Mouse (Mus musculus): Measurements from ENCODE around the gene B3gat3. TPM values are rescaled to one million over a fixed set of nuclear protein-coding genes. Genes with fewer than 3 reads are reported as not detected.
"Not testable (repeated sequence)": the region's sequence is repeated elsewhere in the genome, so short reads cannot be mapped to it uniquely, and the experiment has no call there.

Gene B3gat3
- polyA plus RNA-seq, 1 experiment from 2014 or later = 37.2 TPM

DNA sequence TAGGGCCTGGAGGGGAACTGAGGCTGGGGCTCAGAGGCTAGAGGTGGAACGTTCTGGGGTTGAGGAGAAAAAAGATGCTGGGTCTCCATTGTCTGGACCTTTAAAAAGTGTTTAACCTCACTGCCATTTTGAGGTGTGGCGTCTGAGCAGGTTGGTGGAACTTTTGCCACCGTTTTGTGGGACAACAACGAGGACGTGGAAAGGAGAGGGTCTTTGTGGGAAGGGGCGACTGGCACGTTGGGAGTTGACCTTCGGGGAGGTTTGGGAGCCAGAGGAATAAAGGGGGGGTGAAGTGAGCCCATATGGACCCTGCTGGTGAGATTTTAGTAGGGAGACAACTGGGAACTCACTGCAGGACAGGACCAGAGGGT, 47.2 kb downstream of the B3gat3 start:
- Histone ChIP-seq H3K4me1 (ENCODE audit: control insufficient read depth, insufficient read depth, low read length) (peaks cover 6% of the 10 kb centered on the region; the same call in 1 of the 2 replicates), H3K4me3 (ENCODE audit: low read depth, low read length) (peak overlapping the region; percentile 55), H3K27ac (replicated peaks; ENCODE audit: low read depth, low read length) (peak overlapping the region; percentile 73), H3K4me2 (ENCODE audit: low read depth, severe bottlenecking) (peak overlapping the region; percentile 86), H3K27me3 (ENCODE audit: control insufficient read depth, insufficient read depth, low read length) (no peaks in the 10 kb centered on the region), H3K9me3 (ENCODE audit: control insufficient read depth, low read length) (no peaks in the 10 kb centered on the region), H3K9ac (ENCODE audit: low read length) (peak overlapping the region; percentile 87), H3K36me3 (ENCODE audit: control insufficient read depth, insufficient read depth, low read length) (peaks cover 41% of the 10 kb centered on the region)
- 0% methylated on average over 8 of the region's 8 CpGs for WGBS
- DNase-seq (ENCODE audit: low spot score) (no peak), ATAC-seq (ENCODE audit: insufficient number of reproducible peaks, low FRiP score, low TSS enrichment, low read depth) (no peak)

DNA sequence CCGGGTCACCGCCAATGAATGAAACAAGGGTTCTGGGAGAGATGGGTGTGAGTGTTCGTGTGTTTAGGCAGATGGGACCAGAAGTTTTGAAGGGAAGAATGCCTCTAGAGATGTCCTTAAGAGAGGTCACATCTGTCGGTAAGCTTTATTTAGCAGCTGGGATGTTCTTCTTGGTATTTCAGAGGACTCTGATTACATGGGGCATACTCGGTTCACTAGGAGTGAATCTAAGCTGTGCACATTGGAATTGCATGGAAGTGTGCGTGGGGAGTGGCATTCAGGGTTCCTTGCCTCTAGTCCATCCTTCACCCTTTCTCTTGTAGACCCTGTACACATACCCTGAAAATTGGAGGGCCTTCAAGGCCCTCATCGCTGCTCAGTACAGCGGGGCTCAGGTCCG, 47.7 kb downstream of the B3gat3 start:
- Histone ChIP-seq H3K36me3 (ENCODE audit: control insufficient read depth, insufficient read depth, low read length) (peaks cover 38% of the 10 kb centered on the region), H3K27me3 (ENCODE audit: control insufficient read depth, insufficient read depth, low read length) (no peaks in the 10 kb centered on the region), H3K9me3 (ENCODE audit: control insufficient read depth, low read length) (no peaks in the 10 kb centered on the region), H3K9ac (ENCODE audit: low read length) (peak overlapping the region; percentile 87), H3K4me1 (ENCODE audit: control insufficient read depth, insufficient read depth, low read length) (peaks cover 6% of the 10 kb centered on the region; the same call in 1 of the 2 replicates), H3K27ac (replicated peaks; ENCODE audit: low read depth, low read length) (peak overlapping the region; percentile 22; the same call in 1 of the 2 replicates), H3K4me2 (ENCODE audit: low read depth, severe bottlenecking) (peak overlapping the region; percentile 86), H3K4me3 (ENCODE audit: low read depth, low read length) (peak overlapping the region; percentile 55)
- ATAC-seq (ENCODE audit: insufficient number of reproducible peaks, low FRiP score, low TSS enrichment, low read depth) = no peak
- WGBS = 4% methylated on average over 8 of the region's 9 CpGs
- no peak for DNase-seq (ENCODE audit: low spot score)

DNA sequence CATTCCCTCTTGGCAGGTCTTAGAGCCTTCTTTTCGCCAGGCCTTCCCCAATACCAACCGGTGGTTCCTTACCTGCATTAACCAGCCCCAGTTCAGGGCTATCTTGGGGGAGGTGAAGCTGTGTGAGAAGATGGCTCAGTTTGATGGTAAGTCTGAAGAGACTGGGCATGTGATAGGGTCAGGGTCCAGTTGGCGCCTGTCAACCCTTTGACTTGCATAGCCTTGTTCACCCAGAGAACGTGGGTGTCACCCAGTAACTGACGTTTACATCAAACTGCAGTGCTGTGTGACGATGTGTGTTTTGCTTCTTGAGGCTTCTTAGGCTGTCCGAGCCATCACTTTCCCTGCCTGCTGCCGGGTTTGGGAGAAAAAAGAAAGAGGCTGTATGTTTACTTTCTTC, 52.3 kb downstream of the B3gat3 start:
- H3K9me3 ChIP-seq (ENCODE audit: control insufficient read depth, low read length); DNase-seq (ENCODE audit: low spot score); H3K27me3 ChIP-seq (ENCODE audit: control insufficient read depth, insufficient read depth, low read length); H3K27ac ChIP-seq (replicated peaks; ENCODE audit: low read depth, low read length); H3K4me2 ChIP-seq (ENCODE audit: low read depth, severe bottlenecking); H3K4me3 ChIP-seq (ENCODE audit: low read depth, low read length); H3K4me1 ChIP-seq (ENCODE audit: control insufficient read depth, insufficient read depth, low read length); H3K9ac ChIP-seq (ENCODE audit: low read length); ATAC-seq (ENCODE audit: insufficient number of reproducible peaks, low FRiP score, low TSS enrichment, low read depth): not testable (repeated sequence)
- peaks cover 34% of the 10 kb centered on the region for H3K36me3 ChIP-seq (ENCODE audit: control insufficient read depth, insufficient read depth, low read length)
- 88% methylated on average over 8 of the region's 8 CpGs for WGBS

DNA sequence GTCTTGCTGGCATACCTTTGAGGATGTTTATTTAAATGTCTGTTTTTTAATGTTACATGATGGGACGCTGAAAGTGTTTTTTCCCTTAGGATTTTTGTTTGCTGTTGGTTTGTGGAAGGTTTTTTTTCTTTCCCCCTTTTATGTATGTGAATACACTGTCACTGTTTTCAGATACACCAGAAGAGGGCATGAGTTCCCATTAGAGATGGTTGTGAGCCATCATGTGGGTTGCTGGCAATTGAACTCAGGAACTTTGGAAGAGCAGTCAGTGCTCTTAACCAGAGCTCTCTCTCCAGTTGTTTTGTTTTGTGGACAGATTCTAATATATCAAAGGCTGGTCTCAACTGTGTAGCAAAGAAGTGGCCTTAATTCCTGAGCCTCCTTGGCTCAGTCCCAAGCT, 54.5 kb downstream of the B3gat3 start:
- no peaks in the 10 kb centered on the region for H3K4me1 ChIP-seq (ENCODE audit: control insufficient read depth, insufficient read depth, low read length)
- ATAC-seq (ENCODE audit: insufficient number of reproducible peaks, low FRiP score, low TSS enrichment, low read depth) = no peak
- H3K9me3 ChIP-seq (ENCODE audit: control insufficient read depth, low read length) = no peaks in the 10 kb centered on the region
- no peak overlapping the region for H3K27ac ChIP-seq (replicated peaks; ENCODE audit: low read depth, low read length)
- no peak overlapping the region for H3K4me3 ChIP-seq (ENCODE audit: low read depth, low read length)
- H3K9ac ChIP-seq (ENCODE audit: low read length) = no peak overlapping the region
- no peak overlapping the region for H3K4me2 ChIP-seq (ENCODE audit: low read depth, severe bottlenecking)
- WGBS = 94% methylated on average over 1 of the region's 1 CpGs
- no peak for DNase-seq (ENCODE audit: low spot score)
- H3K36me3 ChIP-seq (ENCODE audit: control insufficient read depth, insufficient read depth, low read length) = peaks cover 41% of the 10 kb centered on the region
- H3K27me3 ChIP-seq (ENCODE audit: control insufficient read depth, insufficient read depth, low read length) = no peaks in the 10 kb centered on the region

DNA sequence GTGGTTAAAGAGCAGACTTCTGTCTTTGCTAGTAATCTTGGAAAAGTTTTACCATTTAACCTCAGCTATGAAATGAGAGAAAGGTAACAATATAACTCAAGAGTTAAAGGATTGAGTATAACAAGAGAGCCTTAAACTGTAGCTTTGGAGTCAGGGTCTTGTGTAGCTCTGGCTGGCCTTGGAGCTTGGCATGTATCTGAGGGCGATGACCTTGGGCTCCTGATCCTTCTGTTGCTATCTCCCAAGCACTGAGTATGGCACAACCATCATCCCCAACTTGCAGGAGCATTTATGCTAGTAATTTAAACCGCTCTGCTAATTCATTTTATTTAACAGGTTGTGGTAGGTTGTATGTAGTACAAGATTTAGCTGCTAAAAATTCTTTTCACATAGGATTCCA, 55.3 kb downstream of the B3gat3 start:
- Histone ChIP-seq H3K27me3 (ENCODE audit: control insufficient read depth, insufficient read depth, low read length) (no peaks in the 10 kb centered on the region), H3K9me3 (ENCODE audit: control insufficient read depth, low read length) (no peaks in the 10 kb centered on the region), H3K9ac (ENCODE audit: low read length) (no peak overlapping the region), H3K4me1 (ENCODE audit: control insufficient read depth, insufficient read depth, low read length) (no peaks in the 10 kb centered on the region), H3K36me3 (ENCODE audit: control insufficient read depth, insufficient read depth, low read length) (peaks cover 36% of the 10 kb centered on the region), H3K4me3 (ENCODE audit: low read depth, low read length) (no peak overlapping the region), H3K27ac (replicated peaks; ENCODE audit: low read depth, low read length) (no peak overlapping the region), H3K4me2 (ENCODE audit: low read depth, severe bottlenecking) (no peak overlapping the region)
- no peak for ATAC-seq (ENCODE audit: insufficient number of reproducible peaks, low FRiP score, low TSS enrichment, low read depth)
- 100% methylated on average over 2 of the region's 2 CpGs for WGBS
- DNase-seq (ENCODE audit: low spot score) = no peak

DNA sequence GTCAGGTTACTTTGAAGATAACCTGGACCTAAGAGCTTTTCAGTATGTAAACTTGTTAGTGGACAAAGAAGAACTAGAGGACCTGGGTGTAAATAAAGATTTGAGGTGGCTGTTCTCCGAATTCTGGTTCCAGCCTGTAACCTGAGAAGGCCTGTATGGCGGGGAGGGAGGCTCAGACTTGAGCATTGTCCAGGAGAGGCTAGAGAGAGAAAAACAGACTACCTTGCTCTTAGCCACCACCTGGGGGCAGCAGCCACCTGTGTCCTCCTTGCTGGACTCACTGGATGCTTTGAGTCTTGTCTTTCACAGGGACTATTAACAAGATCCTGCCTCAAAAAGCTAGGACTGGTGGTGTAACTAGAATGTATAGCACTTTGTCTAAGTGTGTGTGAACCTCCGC, 56.4 kb downstream of the B3gat3 start:
- Histone ChIP-seq H3K36me3 (ENCODE audit: control insufficient read depth, insufficient read depth, low read length) (peaks cover 29% of the 10 kb centered on the region), H3K4me1 (ENCODE audit: control insufficient read depth, insufficient read depth, low read length) (no peaks in the 10 kb centered on the region), H3K4me3 (ENCODE audit: low read depth, low read length) (no peak overlapping the region), H3K27ac (replicated peaks; ENCODE audit: low read depth, low read length) (no peak overlapping the region), H3K9me3 (ENCODE audit: control insufficient read depth, low read length) (no peaks in the 10 kb centered on the region), H3K4me2 (ENCODE audit: low read depth, severe bottlenecking) (no peak overlapping the region), H3K27me3 (ENCODE audit: control insufficient read depth, insufficient read depth, low read length) (no peaks in the 10 kb centered on the region), H3K9ac (ENCODE audit: low read length) (no peak overlapping the region)
- 35% methylated on average over 3 of the region's 3 CpGs for WGBS
- peak; percentile 75 for DNase-seq (ENCODE audit: low spot score)
- peak; percentile 75 for ATAC-seq (ENCODE audit: insufficient number of reproducible peaks, low FRiP score, low TSS enrichment, low read depth)

Small RNA genes lying within 50 kb of the gene (microRNA-seq; reads per million reads assigned to microRNA genes)
- 0.92 reads per million for gene Mir5136

Other genes starting within 250 kb of the B3gat3 start
- 108 and 114 TPM in 2 replicates for gene Slc3a2, start 197.0 kb upstream of the B3gat3 start, polyA plus RNA-seq (2014; fragmentation: Nextera tagmentation; extraction: Ambion mirVana)
- 92.9 and 100 TPM in 2 replicates for gene Wdr74, start 184.5 kb upstream of the B3gat3 start, polyA plus RNA-seq (2014; fragmentation: Nextera tagmentation; extraction: Ambion mirVana)
- gene 1700092M07Rik, start 179.7 kb upstream of the B3gat3 start, polyA plus RNA-seq (2014; fragmentation: Nextera tagmentation; extraction: Ambion mirVana) = 0.99 and 1.8 TPM in 2 replicates
- 125 and 127 TPM in 2 replicates for gene Stx5a, start 179.0 kb upstream of the B3gat3 start, polyA plus RNA-seq (2014; fragmentation: Nextera tagmentation; extraction: Ambion mirVana)
- gene Nxf1, start 163.3 kb upstream of the B3gat3 start, polyA plus RNA-seq (2014; fragmentation: Nextera tagmentation; extraction: Ambion mirVana) = 228 and 247 TPM in 2 replicates
- gene Tmem223, start 149.4 kb upstream of the B3gat3 start, polyA plus RNA-seq (2014; fragmentation: Nextera tagmentation; extraction: Ambion mirVana) = 183 and 204 TPM in 2 replicates
- 49.1 and 51.3 TPM in 2 replicates for gene Tmem179b, start 145.9 kb upstream of the B3gat3 start, polyA plus RNA-seq (2014; fragmentation: Nextera tagmentation; extraction: Ambion mirVana)
- 22.5 and 23.0 TPM in 2 replicates for gene Taf6l, start 134.0 kb upstream of the B3gat3 start, polyA plus RNA-seq (2014; fragmentation: Nextera tagmentation; extraction: Ambion mirVana)
- gene Polr2g, start 121.8 kb upstream of the B3gat3 start, polyA plus RNA-seq (2014; fragmentation: Nextera tagmentation; extraction: Ambion mirVana) = 197 and 206 TPM in 2 replicates
- 4.8 and 5.0 TPM in 2 replicates for gene Zbtb3, start 117.8 kb upstream of the B3gat3 start, polyA plus RNA-seq (2014; fragmentation: Nextera tagmentation; extraction: Ambion mirVana)
- gene Ttc9c, start 101.0 kb upstream of the B3gat3 start, polyA plus RNA-seq (2014; fragmentation: Nextera tagmentation; extraction: Ambion mirVana) = 63.3 and 67.1 TPM in 2 replicates
- gene Hnrnpul2, start 100.4 kb upstream of the B3gat3 start, polyA plus RNA-seq (2014; fragmentation: Nextera tagmentation; extraction: Ambion mirVana) = 6.9 and 8.0 TPM in 2 replicates
- gene AC129217.1, start 90.6 kb upstream of the B3gat3 start, polyA plus RNA-seq (2014; fragmentation: Nextera tagmentation; extraction: Ambion mirVana) = not detected in 2 replicates
- gene Bscl2, start 82.9 kb upstream of the B3gat3 start, polyA plus RNA-seq (2014; fragmentation: Nextera tagmentation; extraction: Ambion mirVana) = 34.1 and 35.0 TPM in 2 replicates
- gene Gng3, start 81.2 kb upstream of the B3gat3 start, polyA plus RNA-seq (2014; fragmentation: Nextera tagmentation; extraction: Ambion mirVana) = 9.1 and 9.6 TPM in 2 replicates
- gene Lrrn4cl, start 69.6 kb upstream of the B3gat3 start, polyA plus RNA-seq (2014; fragmentation: Nextera tagmentation; extraction: Ambion mirVana) = 0.12 and 0.47 TPM in 2 replicates
- 186 and 196 TPM in 2 replicates for gene Ubxn1, start 48.9 kb upstream of the B3gat3 start, polyA plus RNA-seq (2014; fragmentation: Nextera tagmentation; extraction: Ambion mirVana)
- gene Uqcc3, start 39.5 kb upstream of the B3gat3 start, polyA plus RNA-seq (2014; fragmentation: Nextera tagmentation; extraction: Ambion mirVana) = 53.5 and 60.2 TPM in 2 replicates
- 110 and 128 TPM in 2 replicates for gene Lbhd1, start 36.6 kb upstream of the B3gat3 start, polyA plus RNA-seq (2014; fragmentation: Nextera tagmentation; extraction: Ambion mirVana)
- gene Gm49403, start 36.4 kb upstream of the B3gat3 start, polyA plus RNA-seq (2014; fragmentation: Nextera tagmentation; extraction: Ambion mirVana) = not detected in 2 replicates
- gene 1810009A15Rik, start 31.5 kb upstream of the B3gat3 start, polyA plus RNA-seq (2014; fragmentation: Nextera tagmentation; extraction: Ambion mirVana) = 127 and 132 TPM in 2 replicates
- 0.24 TPM in 1 of 2 replicates, not detected in the other for gene Gm49416, start 31.4 kb upstream of the B3gat3 start, polyA plus RNA-seq (2014; fragmentation: Nextera tagmentation; extraction: Ambion mirVana)
- 38.5 and 39.2 TPM in 2 replicates for gene Ints5, start 27.4 kb upstream of the B3gat3 start, polyA plus RNA-seq (2014; fragmentation: Nextera tagmentation; extraction: Ambion mirVana)
- 111 and 122 TPM in 2 replicates for gene Ganab, start 22.3 kb upstream of the B3gat3 start, polyA plus RNA-seq (2014; fragmentation: Nextera tagmentation; extraction: Ambion mirVana)
- gene Rom1, start 9.0 kb downstream of the B3gat3 start, polyA plus RNA-seq (2014; fragmentation: Nextera tagmentation; extraction: Ambion mirVana) = 1.1 and 1.4 TPM in 2 replicates
- 17.9 and 18.0 TPM in 2 replicates for gene Eml3, start 9.2 kb downstream of the B3gat3 start, polyA plus RNA-seq (2014; fragmentation: Nextera tagmentation; extraction: Ambion mirVana)
- 58.5 and 62.0 TPM in 2 replicates for gene Mta2, start 21.5 kb downstream of the B3gat3 start, polyA plus RNA-seq (2014; fragmentation: Nextera tagmentation; extraction: Ambion mirVana)
- 33.2 and 35.2 TPM in 2 replicates for gene Tut1, start 33.5 kb downstream of the B3gat3 start, polyA plus RNA-seq (2014; fragmentation: Nextera tagmentation; extraction: Ambion mirVana)
- 567 and 588 TPM in 2 replicates for gene Eef1g, start 46.7 kb downstream of the B3gat3 start, polyA plus RNA-seq (2014; fragmentation: Nextera tagmentation; extraction: Ambion mirVana)
- gene Ahnak, start 68.9 kb downstream of the B3gat3 start, polyA plus RNA-seq (2014; fragmentation: Nextera tagmentation; extraction: Ambion mirVana) = 7.7 and 8.9 TPM in 2 replicates
- gene Scgb1a1, start 167.6 kb downstream of the B3gat3 start, polyA plus RNA-seq (2014; fragmentation: Nextera tagmentation; extraction: Ambion mirVana) = not detected in 2 replicates
- gene Asrgl1, start 215.3 kb downstream of the B3gat3 start, polyA plus RNA-seq (2014; fragmentation: Nextera tagmentation; extraction: Ambion mirVana) = 19.7 and 22.8 TPM in 2 replicates

All from limb, embryonic 11.5 days (tissue).